Comparison of ENCODE assay signal across 18 mouse cellular contexts in genomic region chr1:194814187-194814586, GRCm38 (mm10).
"Had no signal": no experiment of that assay in that cellular context is flagged by ENCODE, and none has a peak within 500 bp of the region (broad histone marks: within the 10 kb centered on the region; RNA-seq: fewer than 3 reads in every experiment).

No protein-coding gene starts in this region.

- H3K27me3 ChIP-seq: midbrain, embryonic 12.5 days; neural tube, embryonic 13.5 days; neural tube, embryonic 15.5 days had no signal

- H3K9ac ChIP-seq: lung, embryonic 14.5 days; midbrain, embryonic 12.5 days; neural tube, embryonic 13.5 days; neural tube, embryonic 15.5 days had no signal

- H3K27ac ChIP-seq: midbrain, embryonic 10.5 days; midbrain, embryonic 12.5 days; neural tube, embryonic 13.5 days; neural tube, embryonic 15.5 days had no signal

- H3K4me1 ChIP-seq: midbrain, embryonic 10.5 days; midbrain, embryonic 12.5 days; neural tube, embryonic 13.5 days had no signal

- H3K4me3 ChIP-seq: midbrain, embryonic 10.5 days; midbrain, embryonic 12.5 days; myocyte; neural tube, embryonic 13.5 days; neural tube, embryonic 15.5 days had no signal

- DNase-seq: lung, embryonic 14.5 days; lung, postnatal 10 days; lung, postnatal 4 days; midbrain, embryonic 14.5 days; retina, postnatal 1 day; right cerebral cortex, adult 18-20 months; right cerebral cortex, postnatal 25 days; right cerebral cortex, postnatal 4 days; spleen, adult 18-20 months; thymus, adult 18-20 months; thymus, postnatal 14 days; thymus, postnatal 36 days had no signal

- H3K4me2 ChIP-seq: lung, embryonic 14.5 days; midbrain, embryonic 12.5 days; neural tube, embryonic 13.5 days; neural tube, embryonic 15.5 days had no signal

- ATAC-seq: midbrain, embryonic 16.5 days had no signal

- H3K9me3 ChIP-seq: midbrain, embryonic 10.5 days; midbrain, embryonic 12.5 days; neural tube, embryonic 13.5 days; neural tube, embryonic 15.5 days had no signal
